Mouse (Mus musculus) small intestine, adult 2 months (tissue): ENCODE results near the gene Gpr183.

Experiments
- CTCF ChIP-seq: fragments of 200-500 bp; IDR thresholded peaks from 2 replicates; pipeline ENCODE4 v1.5.1; 2012; ENCODE audit warnings: low read depth, mild to moderate bottlenecking, control low read depth, inconsistent platforms, low read length, moderate library complexity, mixed read lengths; ENCODE audit not compliant: insufficient replicate concordance, insufficient read length; ENCODE audit errors: extremely low read depth
- POLR2A ChIP-seq: fragments of 200-500 bp; IDR thresholded peaks from 2 replicates; pipeline ENCODE4 v1.6.1; 2012; ENCODE audit warnings: low read depth, mild to moderate bottlenecking, control low read depth, inconsistent platforms, low read length, moderate library complexity

DNA sequence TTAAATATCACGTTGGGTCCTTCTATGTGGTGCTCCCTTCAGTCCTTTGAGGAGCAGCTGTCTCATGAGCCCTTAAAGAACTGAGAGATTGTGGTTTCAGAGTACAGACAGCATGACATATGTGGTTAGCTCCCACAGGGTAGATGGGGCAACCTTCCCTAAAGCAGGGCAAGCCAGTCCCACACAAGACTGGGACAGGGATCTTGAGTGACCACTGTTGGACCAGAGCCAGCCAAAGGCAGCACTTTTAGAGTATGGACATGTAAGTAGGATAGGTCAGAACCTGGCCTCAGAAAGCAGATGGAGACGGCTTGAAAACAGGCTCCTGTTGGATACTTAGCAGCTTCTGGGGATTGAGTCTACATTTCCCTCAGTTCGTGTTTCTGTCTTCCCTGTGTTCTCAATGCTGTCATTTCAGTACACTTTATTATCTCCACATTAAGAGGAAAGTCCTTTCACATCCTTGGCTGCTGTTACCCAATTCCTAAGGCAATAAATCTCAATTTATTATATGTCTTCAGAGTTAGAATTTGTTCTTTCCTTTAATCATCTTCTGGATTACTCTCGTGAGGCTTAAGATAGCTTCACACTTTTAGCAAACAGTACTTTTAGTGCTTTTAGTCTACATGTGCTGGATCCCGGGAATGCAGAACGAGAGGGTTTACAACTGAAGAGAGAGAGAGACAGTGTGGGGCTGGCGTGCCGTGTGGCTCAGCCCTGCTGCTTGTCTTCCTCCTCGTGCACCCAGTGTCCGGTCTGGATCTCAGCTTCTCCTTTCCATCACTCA is 6.1 kb downstream of the Gpr183 start:
- TF ChIP-seq CTCF (no peak), POLR2A (no peak)
